Mouse (Mus musculus) heart, postnatal 0 days (tissue): ENCODE data around the gene Fcer2a. TPM values are rescaled to one million over a fixed set of nuclear protein-coding genes. Genes with fewer than 3 reads are reported as not detected.

Experiments used
- ATAC-seq: fragments of 200-750 bp; cut with Nextera tagmentation; 2 replicates; pipeline ENCODE4 v1.8.0; 2017; ENCODE audit warnings: low read depth, moderate number of reproducible peaks, moderate library complexity; ENCODE audit not compliant: insufficient read depth
- DNase-seq: peaks from one replicate; pipeline ENCODE4 v3.0.0-alpha.2; 2016; ENCODE audit warnings: low spot score
- H3K27ac ChIP-seq: fragments of 300-500 bp; sonication (generic); 2 replicates; pipeline ENCODE4 v1.5.1; 2014; ENCODE audit warnings: low read depth, mild to moderate bottlenecking
- H3K27me3 ChIP-seq: fragments of 300-500 bp; sonication (generic); 2 replicates; pipeline ENCODE4 v1.6.1; 2014; ENCODE audit warnings: low read length, mixed read lengths; ENCODE audit not compliant: control insufficient read depth, insufficient read depth
- H3K36me3 ChIP-seq: fragments of 300-500 bp; sonication (generic); replicated peaks from 2 replicates; pipeline ENCODE4 v1.6.1; 2014; ENCODE audit warnings: low read length, mixed read lengths; ENCODE audit not compliant: control insufficient read depth, insufficient read depth
- H3K4me1 ChIP-seq: fragments of 300-500 bp; sonication (generic); 2 replicates; pipeline ENCODE4 v1.6.1; 2014; ENCODE audit warnings: antibody characterized with exemption; ENCODE audit not compliant: control insufficient read depth, insufficient read depth
- H3K4me2 ChIP-seq: fragments of 300-500 bp; sonication (generic); 2 replicates; pipeline ENCODE4 v1.6.1; 2014; ENCODE audit warnings: low read depth, mild to moderate bottlenecking, low read length, moderate library complexity
- H3K4me3 ChIP-seq: fragments of 300-500 bp; sonication (generic); 2 replicates; pipeline ENCODE4 v1.5.1; 2014; ENCODE audit warnings: low read depth, low read length
- H3K9ac ChIP-seq: fragments of 300-500 bp; sonication (generic); replicated peaks from 2 replicates; pipeline ENCODE4 v1.6.1; 2014; ENCODE audit warnings: low read depth, low read length, mixed read lengths
- H3K9me3 ChIP-seq: fragments of 300-500 bp; sonication (generic); replicated peaks from 2 replicates; pipeline ENCODE4 v1.6.1; 2016; ENCODE audit warnings: low read length; ENCODE audit not compliant: control insufficient read depth
- CTCF ChIP-seq: IDR thresholded peaks from 2 replicates; pipeline ENCODE4 v1.5.1; 2016; ENCODE audit warnings: antibody characterized with exemption, control low read depth, low read depth
- EP300 ChIP-seq: IDR thresholded peaks from 2 replicates; pipeline ENCODE4 v1.6.1; 2016; ENCODE audit warnings: antibody characterized with exemption, low read depth
- WGBS: fragments of 180-500 bp; shearing (Covaris S2); extraction: QIAGEN DNeasy Blood & Tissue Kit; methylation state at CpG from one replicate; pipeline ENCODE4 v1.1.7; 2014; 5-methylcytosine and 5-hydroxymethylcytosine counted together
- polyA plus RNA-seq: library from polyadenylated mRNA; unstranded; fragments of >200 nt; fragmentation: Nextera tagmentation; extraction: Ambion mirVana; gene quantifications from 2 replicates; pipeline ENCODE4 v1.2.1, GENCODE M21; 2015
- total RNA-seq: library from RNA; depleted of rRNA; stranded (reverse); fragments of >200 nt; gene quantifications from 2 replicates; pipeline ENCODE4 v1.2.3, GENCODE M21; 2014; ENCODE audit warnings: low replicate concordance

Fcer2a gene
- total and polyA plus RNA-seq, 2 experiments from 2014 or later: 0.11 TPM; not detected in 1

DNA sequence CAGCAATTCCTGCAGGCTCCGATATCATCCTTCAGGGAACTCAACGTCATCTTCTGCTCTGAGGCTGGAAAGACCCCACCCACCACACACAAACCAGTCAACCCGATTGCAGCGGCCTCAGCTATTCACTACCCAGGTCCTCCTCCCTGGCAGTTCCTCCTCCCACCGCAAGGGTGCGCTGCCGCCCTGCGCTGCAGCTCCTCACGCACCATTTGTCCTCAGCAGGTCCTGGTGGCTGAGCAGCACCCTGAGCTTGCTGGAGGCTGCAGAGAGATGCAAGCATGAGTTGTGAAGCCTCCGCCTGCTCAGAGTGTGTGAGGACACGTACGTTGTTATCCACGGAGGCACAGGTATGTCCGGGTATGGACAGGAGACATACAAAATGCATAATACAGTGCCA, 24.6 kb upstream of the Fcer2a start:
- Histone ChIP-seq H3K4me2 (no peak overlapping the region), H3K9me3 (no peaks in the 10 kb centered on the region), H3K27me3 (no peaks in the 10 kb centered on the region), H3K4me1 (no peaks in the 10 kb centered on the region), H3K4me3 (no peak overlapping the region), H3K36me3 (no peaks in the 10 kb centered on the region), H3K9ac (no peak overlapping the region), H3K27ac (no peak overlapping the region)
- no peak for TF ChIP-seq EP300
- TF ChIP-seq CTCF: peak; percentile 83
- ATAC-seq (peak; percentile 65; the same call in 1 of the 2 replicates), DNase-seq (no peak)
- WGBS: 23% methylated on average over 14 of the region's 14 CpGs

DNA sequence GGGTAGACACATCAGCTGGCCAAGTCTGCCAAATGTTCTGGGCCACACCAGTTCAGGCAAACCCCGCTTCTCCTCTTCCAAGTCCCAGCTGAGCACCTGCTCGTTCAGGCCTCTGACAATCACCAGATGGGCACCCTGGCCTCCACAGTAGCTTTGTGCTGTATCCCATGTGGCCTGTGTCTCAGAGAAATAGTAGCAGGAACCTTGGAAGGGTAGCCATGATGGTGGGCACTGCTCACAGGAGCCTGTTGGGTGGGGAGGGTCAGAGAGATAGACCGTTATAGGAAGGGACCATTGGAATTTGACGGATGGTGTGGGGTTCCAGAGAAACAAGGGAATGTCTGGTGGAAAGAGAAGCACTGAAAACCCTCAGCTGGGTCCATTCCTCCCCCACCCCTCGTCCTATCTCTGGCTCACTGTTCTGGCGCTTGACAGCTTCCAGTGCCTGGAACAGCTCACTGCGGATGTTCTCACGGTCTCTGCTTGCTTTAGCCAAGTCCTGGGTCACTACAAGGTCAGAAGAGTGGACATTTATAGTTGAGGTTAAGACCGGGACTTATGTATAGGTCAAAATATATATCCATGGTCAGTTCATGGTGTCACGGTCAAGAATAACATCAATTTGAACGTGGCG, 23.5 kb upstream of the Fcer2a start:
- Histone ChIP-seq H3K27ac (no peak overlapping the region), H3K4me3 (no peak overlapping the region), H3K9ac (no peak overlapping the region), H3K4me1 (no peaks in the 10 kb centered on the region), H3K4me2 (no peak overlapping the region), H3K9me3 (no peaks in the 10 kb centered on the region), H3K27me3 (no peaks in the 10 kb centered on the region), H3K36me3 (no peaks in the 10 kb centered on the region)
- 41% methylated on average over 12 of the region's 12 CpGs for WGBS
- TF ChIP-seq CTCF: no peak
- no peak for TF ChIP-seq EP300
- peak; percentile 65 for ATAC-seq
- peak; percentile 25 for DNase-seq

DNA sequence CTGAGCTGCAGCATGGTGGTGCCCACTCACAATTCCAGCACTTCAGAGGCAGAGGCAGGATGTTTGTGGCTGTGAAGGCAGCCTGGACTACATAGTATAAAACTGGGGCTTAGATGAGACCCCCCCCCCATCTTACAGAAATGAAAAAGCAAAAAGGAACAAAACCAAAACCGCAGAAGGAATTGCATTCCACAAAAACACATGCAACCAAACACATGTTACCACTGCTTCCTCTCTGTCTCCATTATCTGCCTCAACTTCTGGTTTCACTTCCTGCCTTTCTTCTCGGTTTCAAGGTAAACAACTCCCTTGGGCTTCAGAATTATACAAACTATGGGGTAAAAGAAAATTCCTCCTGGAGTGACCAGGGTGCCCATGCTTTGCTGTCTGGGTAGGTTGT, 17.7 kb upstream of the Fcer2a start:
- Histone ChIP-seq H3K36me3 (no peaks in the 10 kb centered on the region), H3K9ac (no peak overlapping the region), H3K27me3 (no peaks in the 10 kb centered on the region), H3K27ac (peak overlapping the region; percentile 7; the same call in 1 of the 2 replicates), H3K4me3 (no peak overlapping the region), H3K4me2 (no peak overlapping the region), H3K9me3 (no peaks in the 10 kb centered on the region), H3K4me1 (no peaks in the 10 kb centered on the region; the same call in 1 of the 2 replicates)
- 27% methylated on average over 2 of the region's 2 CpGs for WGBS
- TF ChIP-seq EP300 (no peak), CTCF (no peak)
- DNase-seq (peak; percentile 16), ATAC-seq (peak; percentile 30; the same call in 1 of the 2 replicates)

DNA sequence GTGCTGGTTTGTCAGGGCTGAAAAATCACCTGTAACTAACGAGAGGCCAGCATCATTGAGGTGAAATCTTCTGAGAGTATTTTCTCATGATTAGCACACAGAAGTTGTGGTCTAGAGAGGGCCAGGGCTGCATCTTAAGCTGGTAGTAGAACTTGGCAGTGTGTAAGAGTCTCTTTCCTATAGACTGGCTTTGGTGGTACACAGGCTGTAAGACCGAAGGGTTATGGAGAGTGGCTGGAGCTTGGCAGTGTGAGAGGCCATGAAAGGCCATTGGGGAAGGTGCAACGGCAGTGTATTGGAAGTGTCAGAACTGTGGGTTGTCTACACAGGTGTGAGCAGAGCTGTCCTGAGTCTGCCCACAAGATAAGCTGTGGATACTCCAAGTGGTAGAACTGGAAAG, 16.3 kb upstream of the Fcer2a start:
- Histone ChIP-seq H3K4me2 (no peak overlapping the region), H3K4me1 (no peaks in the 10 kb centered on the region; the same call in 1 of the 2 replicates), H3K9me3 (no peaks in the 10 kb centered on the region), H3K36me3 (no peaks in the 10 kb centered on the region), H3K4me3 (no peak overlapping the region), H3K27ac (no peak overlapping the region), H3K9ac (no peak overlapping the region), H3K27me3 (no peaks in the 10 kb centered on the region)
- DNase-seq: no peak
- TF ChIP-seq EP300: no peak
- TF ChIP-seq CTCF: no peak
- ATAC-seq: no peak
- WGBS: 74% methylated on average over 3 of the region's 3 CpGs

DNA sequence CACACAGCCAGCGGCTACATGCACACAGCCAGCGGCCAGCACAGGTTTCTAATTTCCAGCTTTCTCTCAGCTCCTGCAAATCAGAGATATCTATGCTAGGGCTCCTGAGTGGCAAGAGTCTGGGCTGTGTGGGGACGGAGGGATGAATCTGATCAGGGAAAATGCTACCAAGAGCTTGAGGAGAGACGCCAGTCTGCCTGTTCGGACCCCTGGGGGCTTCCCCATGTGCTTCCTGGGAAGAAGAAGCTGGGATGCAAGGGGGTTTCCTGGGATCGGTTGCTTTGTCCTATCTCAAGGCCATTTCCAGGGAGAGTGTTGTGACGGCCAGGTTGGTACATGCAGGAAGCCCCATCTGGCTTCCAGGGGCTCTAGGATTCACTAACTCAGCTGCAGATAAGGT, 13.6 kb upstream of the Fcer2a start:
- WGBS: 52% methylated on average over 7 of the region's 7 CpGs
- no peaks in the 10 kb centered on the region for H3K36me3 ChIP-seq
- no peaks in the 10 kb centered on the region for H3K27me3 ChIP-seq
- ATAC-seq (no peak), DNase-seq (no peak)
- H3K4me1 ChIP-seq: no peaks in the 10 kb centered on the region; the same call in 1 of the 2 replicates
- H3K9me3 ChIP-seq: no peaks in the 10 kb centered on the region
- no peak overlapping the region for H3K27ac ChIP-seq
- no peak overlapping the region for H3K4me2 ChIP-seq
- TF ChIP-seq EP300 (no peak), CTCF (no peak)
- no peak overlapping the region for H3K9ac ChIP-seq
- H3K4me3 ChIP-seq: no peak overlapping the region

DNA sequence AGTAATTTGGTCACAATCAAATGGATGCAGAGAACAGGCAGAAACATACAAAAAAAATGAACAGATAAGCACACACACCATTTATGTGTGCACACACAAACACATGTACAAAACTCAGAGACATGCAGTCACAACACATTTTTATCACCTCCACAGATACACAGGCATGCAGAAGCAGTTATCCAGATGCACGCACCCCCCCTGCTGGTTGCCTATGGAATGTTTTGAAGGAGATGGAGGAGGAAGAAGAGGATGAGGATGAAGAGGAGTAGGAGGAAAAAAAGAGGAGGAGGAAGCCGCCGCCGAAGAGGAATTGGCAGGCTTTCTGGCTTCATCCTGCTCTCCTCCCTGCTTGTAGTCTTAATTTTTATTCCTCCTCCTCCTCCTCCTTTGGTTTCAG, 11.7 kb upstream of the Fcer2a start:
- Histone ChIP-seq H3K4me3 (no peak overlapping the region), H3K4me2 (no peak overlapping the region), H3K36me3 (no peaks in the 10 kb centered on the region), H3K27me3 (no peaks in the 10 kb centered on the region), H3K27ac (no peak overlapping the region), H3K9ac (no peak overlapping the region), H3K9me3 (no peaks in the 10 kb centered on the region), H3K4me1 (no peaks in the 10 kb centered on the region)
- no peak for ATAC-seq
- DNase-seq: no peak
- TF ChIP-seq CTCF (peak; percentile 44), EP300 (no peak)
- WGBS: 55% methylated on average over 4 of the region's 4 CpGs
